8 mouse cellular contexts compared by ENCODE assay signal in the genomic region with DNA sequence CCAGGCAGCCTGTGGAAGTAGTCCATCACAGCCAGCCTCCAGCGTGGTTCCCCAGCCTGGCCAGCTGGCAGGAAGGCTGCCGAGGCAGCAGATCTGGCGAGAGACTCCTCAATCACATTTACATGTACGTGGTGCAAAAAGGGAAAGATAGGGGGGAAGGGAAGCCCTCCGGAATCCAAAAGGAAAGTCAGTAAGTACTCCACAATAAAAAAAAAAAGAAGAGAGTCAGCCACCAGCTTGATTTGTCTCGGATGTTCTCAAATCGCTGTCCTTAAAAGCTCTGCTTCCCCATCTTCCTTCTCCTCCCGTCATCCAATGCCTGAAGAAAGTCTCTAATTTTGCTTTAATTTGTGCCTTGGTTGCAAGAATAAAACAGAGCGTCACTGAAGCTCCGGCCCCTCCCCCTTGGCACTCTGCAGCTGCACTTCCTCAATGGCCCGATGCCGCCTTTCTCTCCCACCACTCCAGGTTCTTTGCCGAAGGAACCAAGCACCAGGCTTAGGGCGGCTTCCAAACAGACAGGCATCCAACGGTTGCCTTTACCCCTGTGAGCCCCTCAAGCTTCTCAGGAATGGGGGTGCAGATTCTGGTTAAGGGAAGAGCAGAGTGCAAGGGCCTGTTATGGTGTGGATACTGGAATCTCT.
DNase-seq lines count a peak whose midpoint lies in the region; ATAC-seq and TF ChIP-seq lines count a peak whose summit lies in the region.
"Had no signal": no experiment of that assay in that cellular context is flagged by ENCODE, and none has a peak within 500 bp of the region (broad histone marks: within the 10 kb centered on the region; RNA-seq: fewer than 3 reads in every experiment).

No protein-coding gene starts in this region.

- WGBS in hindbrain, postnatal 0 days: 11% methylated on average over 15 of the region's 15 CpGs
- 31% methylated on average over 15 of the region's 15 CpGs for WGBS in limb, embryonic 10.5 days
- 15% methylated on average over 15 of the region's 15 CpGs for WGBS in midbrain, embryonic 13.5 days

- H3K27ac ChIP-seq in hindbrain, postnatal 0 days: peak overlapping the region; percentile 51
- no peak overlapping the region for H3K27ac ChIP-seq in limb, embryonic 10.5 days
- peak overlapping the region; percentile 27; the same call in 1 of the 2 replicates for H3K27ac ChIP-seq in midbrain, embryonic 13.5 days

- H3K4me2 ChIP-seq in hindbrain, postnatal 0 days (ENCODE audit: low read depth, low read length): peak overlapping the region; percentile 57
- H3K4me2 ChIP-seq in midbrain, embryonic 13.5 days (replicated peaks): peak overlapping the region; percentile 43

- H3K36me3 ChIP-seq in hindbrain, postnatal 0 days (ENCODE audit: insufficient read depth, low read length): no peaks in the 10 kb centered on the region
- H3K36me3 ChIP-seq in limb, embryonic 10.5 days: no peaks in the 10 kb centered on the region
- no peaks in the 10 kb centered on the region for H3K36me3 ChIP-seq in midbrain, embryonic 13.5 days

- peak; percentile 7 for DNase-seq in adrenal gland, postnatal 25 days
- peak; percentile 48 for DNase-seq in cerebellum, adult 11-12 months
- DNase-seq in frontal cortex, postnatal 10 days (ENCODE audit: low spot score in 2 of 2): peak; percentile 73 to 76
- peak; percentile 75 for DNase-seq in hindbrain, postnatal 0 days (ENCODE audit: low spot score)
- DNase-seq in limb, embryonic 10.5 days (ENCODE audit: low spot score): no peak
- no peak for DNase-seq in thymus, postnatal 0 days (ENCODE audit: low spot score)

- ATAC-seq in hindbrain, postnatal 0 days: peak; percentile 70
- ATAC-seq in midbrain, embryonic 13.5 days: peak; percentile 65

- H3K4me1 ChIP-seq in hindbrain, postnatal 0 days (ENCODE audit: insufficient read depth, low read length): peaks cover 16% of the 10 kb centered on the region
- H3K4me1 ChIP-seq in limb, embryonic 10.5 days: peaks cover 18% of the 10 kb centered on the region
- H3K4me1 ChIP-seq in midbrain, embryonic 13.5 days (replicated peaks): peaks cover 20% of the 10 kb centered on the region
- H3K4me1 ChIP-seq: megakaryocyte, embryonic 14.5 days had no signal

- no peaks in the 10 kb centered on the region for H3K27me3 ChIP-seq in hindbrain, postnatal 0 days (ENCODE audit: insufficient read depth, low read length)
- peaks cover 11% of the 10 kb centered on the region; the same call in 1 of the 2 replicates for H3K27me3 ChIP-seq in limb, embryonic 10.5 days (ENCODE audit: low read depth, poor library complexity, severe bottlenecking)
- no peaks in the 10 kb centered on the region for H3K27me3 ChIP-seq in midbrain, embryonic 13.5 days
- H3K27me3 ChIP-seq: megakaryocyte, embryonic 14.5 days had no signal

- TF ChIP-seq CTCF in hindbrain, postnatal 0 days (IDR thresholded peaks at IDR 0.05; ENCODE audit: low read depth): no peak

- H3K4me3 ChIP-seq in hindbrain, postnatal 0 days (ENCODE audit: low read length): peak overlapping the region; percentile 28
- peak overlapping the region; percentile 33 for H3K4me3 ChIP-seq in limb, embryonic 10.5 days
- peak overlapping the region; percentile 16; the same call in 1 of the 2 replicates for H3K4me3 ChIP-seq in midbrain, embryonic 13.5 days (replicated peaks)
- H3K4me3 ChIP-seq: megakaryocyte, embryonic 14.5 days had no signal

- H3K9ac ChIP-seq in hindbrain, postnatal 0 days (replicated peaks; ENCODE audit: low read length): peak overlapping the region; percentile 3; the same call in 1 of the 2 replicates
- H3K9ac ChIP-seq in midbrain, embryonic 13.5 days (replicated peaks): peak overlapping the region; percentile 49; the same call in 1 of the 2 replicates

- no peaks in the 10 kb centered on the region for H3K9me3 ChIP-seq in hindbrain, postnatal 0 days (ENCODE audit: low read length)
- H3K9me3 ChIP-seq in limb, embryonic 10.5 days (replicated peaks): no peaks in the 10 kb centered on the region
- no peaks in the 10 kb centered on the region for H3K9me3 ChIP-seq in midbrain, embryonic 13.5 days

Comparison
In these comparisons a context has a peak if more than half of its experiments do, and no peak if none do; other contexts are left out.
1. DNase-seq: peak in adrenal gland, postnatal 25 days (single experiment), cerebellum, adult 11-12 months (single experiment), frontal cortex, postnatal 10 days (2 of 2) and hindbrain, postnatal 0 days (single experiment); none in limb, embryonic 10.5 days (single experiment) and thymus, postnatal 0 days (single experiment).
2. Peak in every context shown above with its lines, with median percentiles within 50 percentile points of each other: H3K4me3 ChIP-seq.